Mouse (Mus musculus) olfactory bulb, adult 2 months (tissue): ENCODE measurements around the gene Csnk1g2. TPM values are rescaled to one million over a fixed set of nuclear protein-coding genes. Genes with fewer than 3 reads are reported as not detected.

Source experiments
- H3K27ac ChIP-seq: fragments of 200-500 bp; 2 replicates; pipeline ENCODE4 v1.5.1; 2012; ENCODE audit warnings: low read depth, low read length; ENCODE audit not compliant: insufficient read depth
- H3K4me1 ChIP-seq: fragments of 200-500 bp; 2 replicates; pipeline ENCODE4 v1.6.1; 2012; ENCODE audit warnings: low read length; ENCODE audit not compliant: control insufficient read depth, insufficient read depth
- H3K4me3 ChIP-seq: fragments of 200-500 bp; 2 replicates; pipeline ENCODE4 v1.5.1; 2012; ENCODE audit warnings: mild to moderate bottlenecking, low read depth, low read length, moderate library complexity; ENCODE audit not compliant: insufficient read depth
- CTCF ChIP-seq: fragments of 200-500 bp; IDR thresholded peaks from 2 replicates; pipeline ENCODE4 v1.5.1; 2012; ENCODE audit warnings: low read depth, mild to moderate bottlenecking, low read length, moderate library complexity; ENCODE audit not compliant: insufficient read depth
- POLR2A ChIP-seq: fragments of 200-500 bp; IDR thresholded peaks from 2 replicates; pipeline ENCODE4 v1.6.1; 2012; ENCODE audit warnings: mild to moderate bottlenecking, low read depth, low read length, moderate library complexity; ENCODE audit not compliant: insufficient read depth
- WGBS: fragments of 180-500 bp; shearing (Covaris S2); methylation state at CpG from one replicate; pipeline ENCODE4 v1.1.7; 2018; 5-methylcytosine and 5-hydroxymethylcytosine counted together
- polyA plus RNA-seq: library from polyadenylated mRNA; stranded (reverse); fragments of >200 nt; gene quantifications from 2 replicates; pipeline ENCODE4 v1.2.4, GENCODE M21; 2012; ENCODE audit warnings: low replicate concordance; ENCODE audit not compliant: missing spikeins, insufficient read depth, insufficient read length

Gene Csnk1g2
- polyA plus RNA-seq, 1 experiment: 431 TPM

GRCm38 (mm10) chr10:80620365-80620764 lies 2.3 kb upstream of the Csnk1g2 start:
- TF ChIP-seq POLR2A (no peak), CTCF (no peak)
- H3K27ac ChIP-seq: no peak overlapping the region
- WGBS: 85% methylated on average over 9 of the region's 9 CpGs
- H3K4me1 ChIP-seq: peaks cover 28% of the 10 kb centered on the region
- H3K4me3 ChIP-seq: no peak overlapping the region

GRCm38 (mm10) chr10:80620796-80621689 lies 1.6 kb upstream of the Csnk1g2 start:
- Histone ChIP-seq H3K4me1 (peaks cover 35% of the 10 kb centered on the region), H3K27ac (peak overlapping the region; percentile 60; the same call in 1 of the 2 replicates), H3K4me3 (peak overlapping the region; percentile 74)
- WGBS: 36% methylated on average over 16 of the region's 16 CpGs
- no peak for TF ChIP-seq POLR2A
- TF ChIP-seq CTCF: no peak

GRCm38 (mm10) chr10:80621690-80621939 lies 1.0 kb upstream of the Csnk1g2 start:
- Histone ChIP-seq H3K4me3 (peak overlapping the region; percentile 74), H3K27ac (peak overlapping the region; percentile 99; the same call in 1 of the 2 replicates), H3K4me1 (peaks cover 37% of the 10 kb centered on the region)
- TF ChIP-seq POLR2A: no peak
- TF ChIP-seq CTCF: no peak
- WGBS: under 1% methylated on average over 9 of the region's 9 CpGs

- H3K4me3 ChIP-seq: peak overlapping the region; percentile 74
- TF ChIP-seq POLR2A (peak; percentile 80), CTCF (no peak)
- WGBS: under 1% methylated on average over 64 of the region's 64 CpGs
- H3K4me1 ChIP-seq: peaks cover 37% of the 10 kb centered on the region
- peak overlapping the region; percentile 99 for H3K27ac ChIP-seq
Measured at GRCm38 (mm10) chr10:80621940-80622660, 538 bp upstream of the Csnk1g2 start.

- Histone ChIP-seq H3K4me1 (peaks cover 43% of the 10 kb centered on the region), H3K27ac (peak overlapping the region; percentile 77), H3K4me3 (peak overlapping the region; percentile 69)
- TF ChIP-seq CTCF: no peak
- TF ChIP-seq POLR2A: no peak
- 7% methylated on average over 15 of the region's 15 CpGs for WGBS
Measured at GRCm38 (mm10) chr10:80623457-80624191, 986 bp downstream of the Csnk1g2 start.

- Histone ChIP-seq H3K4me3 (no peak overlapping the region), H3K4me1 (peaks cover 63% of the 10 kb centered on the region), H3K27ac (no peak overlapping the region)
- TF ChIP-seq CTCF (no peak), POLR2A (no peak)
- WGBS: 89% methylated on average over 4 of the region's 4 CpGs
Measured at GRCm38 (mm10) chr10:80625764-80626163, 3.1 kb downstream of the Csnk1g2 start.

GRCm38 (mm10) chr10:80627685-80628084 lies 5.0 kb downstream of the Csnk1g2 start:
- Histone ChIP-seq H3K27ac (no peak overlapping the region), H3K4me3 (no peak overlapping the region), H3K4me1 (peaks cover 65% of the 10 kb centered on the region)
- 67% methylated on average over 2 of the region's 2 CpGs for whole genome bisulfite sequencing
- TF ChIP-seq POLR2A (no peak), CTCF (no peak)

- peaks cover 56% of the 10 kb centered on the region for H3K4me1 ChIP-seq
- H3K4me3 ChIP-seq: no peak overlapping the region
- TF ChIP-seq CTCF (no peak), POLR2A (no peak)
- H3K27ac ChIP-seq: no peak overlapping the region
- WGBS: 81% methylated on average over 9 of the region's 9 CpGs
Measured at GRCm38 (mm10) chr10:80628925-80629324, 6.3 kb downstream of the Csnk1g2 start.
